Mouse (Mus musculus): Measurements from ENCODE around the gene Chrnb2.

Chrnb2 gene

DNA sequence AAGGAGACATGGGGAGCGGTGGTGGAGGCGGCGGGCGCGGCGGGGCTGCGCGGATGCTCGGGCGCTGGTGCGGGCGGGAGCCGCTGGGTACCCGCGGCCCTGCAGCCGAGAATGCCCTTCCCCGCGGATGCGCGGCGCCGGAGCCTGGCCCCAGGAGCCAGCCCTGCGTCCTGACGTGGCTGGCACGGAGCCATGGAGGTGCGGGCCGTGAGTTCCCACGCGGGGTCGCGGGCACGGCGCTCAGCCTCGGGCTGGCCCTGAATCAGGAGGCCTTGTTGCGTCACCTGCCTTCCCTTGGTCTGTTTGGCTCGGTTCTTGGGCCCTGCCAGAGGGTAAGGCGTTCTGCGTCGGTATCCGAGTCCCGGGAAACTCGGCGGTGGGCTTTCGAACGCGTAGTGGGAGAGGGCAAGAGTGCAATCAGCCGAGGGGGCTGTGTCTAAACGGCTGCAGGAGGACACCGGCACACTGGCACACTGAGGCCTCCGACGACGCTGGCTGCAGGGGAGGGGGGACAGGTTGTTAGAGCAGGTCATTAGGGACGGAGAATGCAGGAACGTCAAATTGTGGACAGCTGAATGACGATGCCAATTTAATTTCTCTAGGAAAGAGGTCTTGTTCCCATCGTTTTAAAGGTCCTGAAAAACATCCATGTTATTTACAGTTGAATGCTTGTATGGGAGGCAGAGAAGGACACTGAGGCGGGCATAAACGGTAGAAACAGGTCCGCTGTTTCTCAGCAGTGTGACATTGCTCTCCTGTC is 49.0 kb downstream of the Chrnb2 start:
- no peak for DNase-seq (ENCODE audit: low read depth, low spot score)

DNA sequence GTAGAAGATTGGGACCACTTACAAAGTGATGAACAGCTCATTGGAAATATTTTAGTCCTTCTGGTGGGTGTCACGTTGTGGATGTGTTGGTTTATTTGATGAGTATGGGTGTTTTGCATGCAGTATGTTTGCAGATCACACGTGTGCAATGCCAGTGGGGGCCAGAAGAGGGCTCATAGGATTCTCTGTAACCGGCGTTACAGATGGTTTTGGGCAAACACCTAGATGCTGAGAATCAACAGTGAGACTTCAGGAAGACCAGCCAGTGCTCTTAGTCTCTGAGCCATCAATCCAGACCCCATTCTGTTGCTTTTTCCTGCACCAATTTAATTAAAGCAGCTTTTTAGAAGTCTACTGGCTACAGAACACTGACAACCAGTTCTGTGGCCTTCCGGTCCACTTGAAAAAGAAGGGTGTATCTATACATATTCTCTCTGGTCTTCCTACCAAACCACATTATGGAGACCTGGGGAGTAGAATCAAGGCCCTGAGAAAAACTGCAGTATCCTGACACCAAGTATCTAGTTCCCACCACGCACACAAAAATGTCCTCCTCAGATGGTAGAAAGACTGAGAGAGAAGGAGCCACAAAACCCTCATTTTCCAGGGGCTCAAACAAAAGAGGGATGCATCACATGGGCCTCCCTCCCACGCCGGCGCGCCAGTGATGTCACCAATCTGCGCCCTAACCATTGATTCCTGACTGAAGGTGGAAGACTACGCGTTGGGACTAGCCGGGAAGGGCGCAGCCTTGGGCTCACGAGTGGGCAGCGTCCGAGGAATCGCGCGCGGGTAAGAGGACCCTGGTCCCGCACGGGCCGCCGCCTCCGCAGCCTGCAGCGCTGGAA is 49.8 kb downstream of the Chrnb2 start, which contains the start of gene Adar:
Adar (plus strand) TSS at position 664 of the 848 bp plus-strand sequence.
- no peak for DNase-seq (ENCODE audit: low read depth, low spot score)

DNA sequence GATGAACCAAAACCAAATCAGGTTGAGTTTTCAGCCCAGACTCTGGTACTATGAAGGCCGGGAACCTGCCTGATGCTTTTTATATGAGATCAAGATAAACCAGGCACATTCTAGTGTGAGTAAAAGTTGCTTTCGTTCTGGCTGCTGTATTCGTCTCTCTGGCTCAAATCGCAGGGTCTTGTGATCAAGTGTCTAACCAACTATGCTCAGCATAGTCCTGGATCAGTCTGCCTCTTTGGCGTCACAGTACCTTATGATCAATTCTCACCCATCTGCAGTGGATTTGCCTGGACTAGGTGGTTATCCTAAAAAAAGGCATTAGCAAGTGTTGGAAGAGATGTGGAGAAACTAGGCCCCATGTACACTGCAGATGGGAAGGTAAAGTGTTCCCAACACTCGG is 60.4 kb downstream of the Chrnb2 start:
- no peak for DNase-seq (ENCODE audit: low read depth, low spot score)

DNA sequence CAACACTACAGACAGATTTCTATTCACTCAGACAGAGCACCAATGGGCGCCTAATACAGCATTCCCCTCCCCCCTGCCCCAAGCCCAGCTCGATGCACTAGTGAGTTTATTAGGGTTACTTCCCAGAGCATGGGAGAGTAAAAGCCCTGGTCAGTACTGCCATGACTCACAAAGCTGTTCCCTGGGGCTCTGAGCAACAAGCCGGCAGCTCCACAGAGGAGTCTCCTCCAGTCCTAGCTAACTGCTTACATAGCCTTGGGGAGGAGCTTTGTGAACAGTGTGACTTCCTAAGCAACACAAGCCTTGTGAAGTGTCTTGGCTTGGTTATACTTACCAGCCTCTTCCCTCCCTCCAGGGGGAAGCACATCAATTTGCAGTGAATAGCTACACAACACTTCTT is 60.8 kb downstream of the Chrnb2 start:
- no peak for DNase-seq (ENCODE audit: low read depth, low spot score)

DNA sequence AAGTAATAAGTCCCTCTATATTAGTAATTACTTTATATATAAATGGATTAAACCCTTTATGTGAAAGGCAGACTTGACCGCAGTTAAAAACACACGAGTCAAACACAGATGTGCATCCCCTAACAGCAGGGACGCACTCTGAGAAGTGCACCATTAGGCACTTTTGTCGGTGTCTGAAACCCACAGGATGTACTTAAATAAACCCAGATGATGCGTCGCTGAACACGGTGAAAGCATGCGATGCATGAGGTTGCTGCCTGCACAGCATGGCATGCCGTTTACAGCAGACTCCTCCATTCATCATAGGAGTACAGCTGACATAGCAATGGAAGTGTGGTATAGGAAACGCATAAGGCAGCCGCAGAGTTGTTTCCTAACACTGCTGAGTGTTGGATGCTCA is 64.0 kb downstream of the Chrnb2 start:
- no peak for DNase-seq (ENCODE audit: low read depth, low spot score)

DNA sequence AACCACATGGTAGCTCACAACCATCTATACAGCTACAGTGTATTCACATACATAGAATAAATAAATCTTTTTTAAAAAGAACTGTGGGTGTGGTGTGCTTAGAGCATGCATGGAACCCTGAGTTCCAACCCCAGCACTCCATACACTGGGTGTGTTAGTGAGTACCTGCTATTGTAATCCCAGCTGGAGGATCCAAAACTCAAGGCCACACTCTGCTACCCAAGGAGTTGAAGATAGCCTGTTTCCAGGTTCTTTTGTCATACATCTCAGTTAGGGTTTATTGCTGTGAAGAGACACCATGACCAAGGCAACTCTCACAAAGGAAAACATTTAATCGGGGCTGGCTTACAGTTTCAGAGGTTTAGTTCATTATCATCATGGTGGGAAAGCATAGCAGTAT is 65.5 kb downstream of the Chrnb2 start:
- DNase-seq (ENCODE audit: low read depth, low spot score), result no peak

Data from skeletal muscle tissue, adult 2 months (tissue).